Mouse (Mus musculus): Measurements from ENCODE around the gene Tmem121. TPM values are rescaled to one million over a fixed set of nuclear protein-coding genes. Genes with fewer than 3 reads are reported as not detected.

Tmem121 gene
- polyA plus RNA-seq (2012; fragmentation: generic; extraction: Trizol) = 4.1 TPM

- H3ac ChIP-seq (ENCODE audit: control insufficient read depth, insufficient read length) = no peak within 1 kb of the TSS
- H3K4me2 ChIP-seq (ENCODE audit: low read depth) = peak within 1 kb of the TSS; percentile 66
- H3K4me3 ChIP-seq = peak within 1 kb of the TSS; percentile 3
- H3K79me2 ChIP-seq (ENCODE audit: control insufficient read depth, insufficient read depth) = no peaks in the 10 kb centered on the region
- peaks cover 8% of the 10 kb centered on the region for H3K27me3 ChIP-seq (ENCODE audit: control insufficient read depth, insufficient read depth, insufficient read length)
- no peaks in the 10 kb centered on the region for H3K36me3 ChIP-seq (ENCODE audit: control insufficient read depth, insufficient read depth)
- TF ChIP-seq MAX (IDR thresholded peaks at IDR 0.05; ENCODE audit: low read depth) (no peak), POLR2A (IDR thresholded peaks at IDR 0.05; ENCODE audit: insufficient read length, low read depth) (peak; percentile 34)
These were observed at the start of gene Tmem121 for GRCm38 (mm10) chr12:113185442-113186291. Gene Tmem121 (plus strand): TSS chr12:113185930.

- Histone ChIP-seq H3K36me3 (ENCODE audit: control insufficient read depth, insufficient read depth) (peaks cover 8% of the 10 kb centered on the region), H3K4me3 (no peak overlapping the region), H3K27me3 (ENCODE audit: control insufficient read depth, insufficient read depth, insufficient read length) (no peaks in the 10 kb centered on the region), H3K79me2 (ENCODE audit: control insufficient read depth, insufficient read depth) (peaks cover 11% of the 10 kb centered on the region), H3K4me2 (ENCODE audit: low read depth) (no peak overlapping the region), H3ac (ENCODE audit: control insufficient read depth, insufficient read length) (no peak overlapping the region)
- no peak for TF ChIP-seq MAX (IDR thresholded peaks at IDR 0.05; ENCODE audit: low read depth)
- TF ChIP-seq REST (IDR thresholded peaks at IDR 0.05; ENCODE audit: insufficient read depth, insufficient read length) = no peak
These were observed 49.2 kb upstream of the Tmem121 start for GRCm38 (mm10) chr12:113136492-113137020.

GRCm38 (mm10) chr12:113137260-113138213 lies 48.2 kb upstream of the Tmem121 start:
- H3ac ChIP-seq (ENCODE audit: control insufficient read depth, insufficient read length) = no peak overlapping the region
- no peak overlapping the region for H3K4me3 ChIP-seq
- peaks cover 21% of the 10 kb centered on the region for H3K79me2 ChIP-seq (ENCODE audit: control insufficient read depth, insufficient read depth)
- H3K4me2 ChIP-seq (ENCODE audit: low read depth) = no peak overlapping the region
- no peaks in the 10 kb centered on the region for H3K27me3 ChIP-seq (ENCODE audit: control insufficient read depth, insufficient read depth, insufficient read length)
- no peak for TF ChIP-seq E2F4 (IDR thresholded peaks at IDR 0.05; ENCODE audit: insufficient read depth)
- TF ChIP-seq MYOD1 (IDR thresholded peaks at IDR 0.05; ENCODE audit: control insufficient read depth in 1 of 3, insufficient read length in 2 of 3, low read depth in 2 of 3) = peak in 2 of 3 experiments; percentile 31 to 62
- TF ChIP-seq POLR2A (IDR thresholded peaks at IDR 0.05; ENCODE audit: insufficient read length, low read depth) = no peak
- TF ChIP-seq MYOG (IDR thresholded peaks at IDR 0.05; ENCODE audit: control insufficient read depth in 1 of 3, insufficient read depth in 1 of 3, insufficient read length in 2 of 3, low read depth in 2 of 3) = peak in 2 of 3 experiments; percentile 53 to 86
- H3K36me3 ChIP-seq (ENCODE audit: control insufficient read depth, insufficient read depth) = peaks cover 8% of the 10 kb centered on the region

- Histone ChIP-seq H3K4me2 (ENCODE audit: low read depth) (no peak overlapping the region), H3K36me3 (ENCODE audit: control insufficient read depth, insufficient read depth) (peaks cover 8% of the 10 kb centered on the region), H3ac (ENCODE audit: control insufficient read depth, insufficient read length) (no peak overlapping the region), H3K79me2 (ENCODE audit: control insufficient read depth, insufficient read depth) (peaks cover 27% of the 10 kb centered on the region), H3K4me3 (no peak overlapping the region), H3K27me3 (ENCODE audit: control insufficient read depth, insufficient read depth, insufficient read length) (no peaks in the 10 kb centered on the region)
- TF ChIP-seq TCF3 (IDR thresholded peaks at IDR 0.05; ENCODE audit: insufficient read length, low read depth) (no peak), POLR2AphosphoS2 (IDR thresholded peaks at IDR 0.05; ENCODE audit: insufficient read length, low read depth) (no peak), POLR2A (IDR thresholded peaks at IDR 0.05; ENCODE audit: insufficient read length, low read depth) (no peak), CEBPB (IDR thresholded peaks at IDR 0.05; ENCODE audit: insufficient read depth, poor library complexity, severe bottlenecking) (no peak), TCF12 (IDR thresholded peaks at IDR 0.05; ENCODE audit: insufficient read depth, poor library complexity, severe bottlenecking) (no peak), SRF (IDR thresholded peaks at IDR 0.05; ENCODE audit: control insufficient read depth, insufficient read length, low read depth) (no peak), MAX (IDR thresholded peaks at IDR 0.05; ENCODE audit: low read depth) (no peak), MYOG (IDR thresholded peaks at IDR 0.05; ENCODE audit: control insufficient read depth in 1 of 3, insufficient read depth in 1 of 3, insufficient read length in 2 of 3, low read depth in 2 of 3) (no peak), E2F4 (IDR thresholded peaks at IDR 0.05; ENCODE audit: insufficient read depth) (no peak), MYOD1 (IDR thresholded peaks at IDR 0.05; ENCODE audit: control insufficient read depth in 1 of 3, insufficient read length in 2 of 3, low read depth in 2 of 3) (no peak), REST (IDR thresholded peaks at IDR 0.05; ENCODE audit: insufficient read depth, insufficient read length) (no peak), USF1 (IDR thresholded peaks at IDR 0.05; ENCODE audit: low read depth) (no peak)
These were observed 47.4 kb upstream of the Tmem121 start for GRCm38 (mm10) chr12:113138291-113138690.

Data from myocyte (in vitro differentiated cells).